Mouse (Mus musculus): ENCODE measurements around the gene Olfr512.

GRCm38 (mm10) chr7:108713020-108713419 lies at the start of gene Olfr512:
- no peak for TF ChIP-seq CTCF (IDR thresholded peaks at IDR 0.05; ENCODE audit: low read depth)
- no peak for TF ChIP-seq EP300 (IDR thresholded peaks at IDR 0.05; ENCODE audit: low read depth)

Measured in heart, postnatal 0 days (tissue).